Mouse (Mus musculus): ENCODE data around the gene Ctsz. TPM values are rescaled to one million over a fixed set of nuclear protein-coding genes. Genes with fewer than 3 reads are reported as not detected.

Ctsz gene
- total and polyA plus RNA-seq, 3 experiments: 93.7 to 118 TPM; not detected in 1

DNA sequence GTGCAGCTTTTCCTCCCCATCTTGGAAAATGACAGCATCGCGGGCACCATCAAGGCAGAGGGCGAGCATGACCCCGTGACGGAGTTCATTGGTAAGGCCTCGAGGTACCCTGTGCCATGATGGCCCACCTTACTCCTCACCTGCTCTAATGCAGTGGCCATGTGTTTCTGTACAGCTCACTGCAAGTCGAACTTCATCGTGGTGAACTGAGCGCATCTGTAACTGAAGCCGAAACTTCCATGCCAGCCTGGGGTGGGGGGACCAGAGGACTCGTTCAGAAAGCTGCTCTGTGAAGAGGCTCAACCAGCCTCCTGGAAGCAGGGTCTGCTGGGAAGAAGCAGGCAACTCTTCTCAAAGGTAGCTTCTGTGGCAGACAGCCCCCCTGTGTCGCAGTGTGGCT, 12.0 kb downstream of the Ctsz start:
- TF ChIP-seq POLR2AphosphoS5 (IDR thresholded peaks at IDR 0.05; ENCODE audit: borderline replicate concordance, low read depth, low read length) (no peak), CTCF (IDR thresholded peaks at IDR 0.05 in 2 of 3, conservative IDR thresholded peaks at IDR 0.05 in 1 of 3; ENCODE audit: control insufficient read depth in 1 of 3, insufficient read depth in 1 of 3, low read depth in 2 of 3, low read length in 3 of 3, poor library complexity in 1 of 3, severe bottlenecking in 1 of 3) (no peak), E2F4 (IDR thresholded peaks at IDR 0.05; ENCODE audit: borderline replicate concordance, low read depth, low read length) (no peak), ZMIZ1 (IDR thresholded peaks at IDR 0.05; ENCODE audit: low read depth, low read length) (no peak)
- no peaks in the 10 kb centered on the region for H3K4me1 ChIP-seq (ENCODE audit: control insufficient read depth in 1 of 2, insufficient read depth in 2 of 2, low read length in 2 of 2)
- H3K9ac ChIP-seq (ENCODE audit: control insufficient read depth, low read depth, low read length, poor library complexity, severe bottlenecking): no peak overlapping the region
- H3K4me3 ChIP-seq (ENCODE audit: control insufficient read depth in 1 of 2, insufficient read depth in 1 of 2, low read depth in 2 of 2, low read length in 2 of 2): no peak overlapping the region
- DNase-seq (ENCODE audit: low read depth, low spot score): no peak
- no peak overlapping the region for H3K27ac ChIP-seq (ENCODE audit: control insufficient read depth, low read depth, low read length)
- no peaks in the 10 kb centered on the region for H3K9me3 ChIP-seq (replicated peaks; ENCODE audit: insufficient read depth, low read length)
- no peaks in the 10 kb centered on the region for H3K27me3 ChIP-seq (ENCODE audit: control insufficient read depth in 1 of 2, insufficient read depth in 2 of 2, low read length in 2 of 2)
- 0 out of 2 replicates have a peak, but pooled peaks cover 2% of the 10 kb centered on the region for H3K79me2 ChIP-seq (ENCODE audit: control insufficient read depth, insufficient read depth, low read length, poor library complexity)
- H3K36me3 ChIP-seq (ENCODE audit: control insufficient read depth in 1 of 2, insufficient read depth in 2 of 2, low read length in 2 of 2): no peaks in the 10 kb centered on the region; a peak in 2 of 4 replicates

DNA sequence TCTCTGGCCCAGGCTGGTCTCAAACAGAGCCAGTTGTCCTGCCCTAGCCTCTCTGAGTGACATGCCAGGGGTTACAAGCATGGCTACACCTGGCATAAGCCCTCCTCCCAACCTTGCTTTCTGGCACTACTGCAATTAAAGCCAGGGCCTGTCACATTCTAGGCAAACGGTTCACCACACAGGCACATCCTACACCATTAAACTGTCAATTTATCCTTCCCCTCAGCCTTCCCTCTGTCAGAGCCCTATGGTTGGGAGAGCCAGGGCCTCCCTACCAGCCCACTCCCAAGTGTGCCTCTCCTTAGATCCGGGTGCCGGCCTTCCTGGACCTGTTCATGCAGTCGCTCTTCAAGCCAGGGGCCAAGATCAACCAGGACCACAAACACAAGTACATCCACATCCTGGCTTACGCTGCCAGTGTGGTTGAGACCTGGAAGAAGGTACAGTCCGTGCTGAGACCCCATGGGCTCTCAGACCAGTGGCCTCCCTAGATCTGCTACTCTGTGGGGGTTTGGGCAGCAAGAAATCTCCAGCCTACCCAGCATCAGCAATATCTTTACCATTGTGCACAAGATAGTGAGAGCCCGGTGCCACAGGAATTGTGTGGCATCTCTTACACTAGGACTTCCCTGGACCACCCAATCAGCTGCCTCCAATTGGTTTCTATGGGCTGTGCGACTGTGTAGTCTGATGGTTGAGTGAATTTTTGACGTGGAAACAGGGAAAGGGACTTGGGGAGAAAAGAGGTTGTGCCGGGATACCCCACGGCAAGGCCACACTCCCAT, 14.3 kb downstream of the Ctsz start:
- Histone ChIP-seq H3K9ac (ENCODE audit: control insufficient read depth, low read depth, low read length, poor library complexity, severe bottlenecking) (no peak overlapping the region), H3K4me1 (ENCODE audit: control insufficient read depth in 1 of 2, insufficient read depth in 2 of 2, low read length in 2 of 2) (no peaks in the 10 kb centered on the region), H3K36me3 (ENCODE audit: control insufficient read depth in 1 of 2, insufficient read depth in 2 of 2, low read length in 2 of 2) (no peaks in the 10 kb centered on the region; a peak in 2 of 4 replicates), H3K79me2 (ENCODE audit: control insufficient read depth, insufficient read depth, low read length, poor library complexity) (0 out of 2 replicates have a peak, but pooled peaks cover under 1% of the 10 kb centered on the region), H3K9me3 (replicated peaks; ENCODE audit: insufficient read depth, low read length) (no peaks in the 10 kb centered on the region), H3K27me3 (ENCODE audit: control insufficient read depth in 1 of 2, insufficient read depth in 2 of 2, low read length in 2 of 2) (no peaks in the 10 kb centered on the region), H3K4me3 (ENCODE audit: control insufficient read depth in 1 of 2, insufficient read depth in 1 of 2, low read depth in 2 of 2, low read length in 2 of 2) (no peak overlapping the region), H3K27ac (ENCODE audit: control insufficient read depth, low read depth, low read length) (no peak overlapping the region)
- TF ChIP-seq ZNF384 (IDR thresholded peaks at IDR 0.05; ENCODE audit: low read depth, low read length) (no peak), TBP (IDR thresholded peaks at IDR 0.05; ENCODE audit: low read depth, low read length) (no peak), JUND (IDR thresholded peaks at IDR 0.05; ENCODE audit: low read depth, low read length) (no peak), POLR2A (IDR thresholded peaks at IDR 0.05; ENCODE audit: control insufficient read depth in 1 of 2, insufficient read depth in 1 of 2, low read depth in 1 of 2, low read length in 2 of 2, poor library complexity in 1 of 2) (no peak), NELFE (IDR thresholded peaks at IDR 0.05; ENCODE audit: low read depth, low read length) (no peak), E2F4 (IDR thresholded peaks at IDR 0.05; ENCODE audit: borderline replicate concordance, low read depth, low read length) (no peak), GABPA (IDR thresholded peaks at IDR 0.05; ENCODE audit: low read depth, low read length) (no peak), GATA1 (IDR thresholded peaks at IDR 0.05; ENCODE audit: low read depth, low read length) (no peak), CHD1 (IDR thresholded peaks at IDR 0.05; ENCODE audit: low read depth, low read length) (no peak), HCFC1 (IDR thresholded peaks at IDR 0.05; ENCODE audit: low read depth, low read length) (no peak), MAFK (IDR thresholded peaks at IDR 0.05; ENCODE audit: borderline replicate concordance, low read depth, low read length) (no peak), TCF12 (IDR thresholded peaks at IDR 0.05; ENCODE audit: low read depth, low read length) (no peak), MYC (IDR thresholded peaks at IDR 0.05; ENCODE audit: low read depth, low read length) (no peak), BHLHE40 (IDR thresholded peaks at IDR 0.05; ENCODE audit: borderline replicate concordance, low read depth, low read length) (no peak), USF2 (IDR thresholded peaks at IDR 0.05; ENCODE audit: borderline replicate concordance in 1 of 2, insufficient read depth in 1 of 2, low read depth in 1 of 2, low read length in 2 of 2) (no peak), ETS1 (IDR thresholded peaks at IDR 0.05; ENCODE audit: low read depth, low read length) (no peak)
- DNase-seq (ENCODE audit: low read depth, low spot score): no peak

All from MEL (cell line).